Mouse (Mus musculus) stomach, postnatal 0 days (tissue): ENCODE measurements at regions not wholly inside any gene's neighbourhood (a gene's known extent, or its start where the extent isn't known, plus 50 kb on each side); places are given as distances from the start of the nearest gene placed in this dataset.

Experiments used
- CTCF ChIP-seq: IDR thresholded peaks from 2 replicates; pipeline ENCODE4 v1.5.1; 2016; ENCODE audit warnings: antibody characterized with exemption, low read depth, mild to moderate bottlenecking, moderate library complexity
- EP300 ChIP-seq: optimal IDR thresholded peaks from 2 replicates; pipeline ENCODE3; 2016; ENCODE audit warnings: antibody characterized with exemption

DNA sequence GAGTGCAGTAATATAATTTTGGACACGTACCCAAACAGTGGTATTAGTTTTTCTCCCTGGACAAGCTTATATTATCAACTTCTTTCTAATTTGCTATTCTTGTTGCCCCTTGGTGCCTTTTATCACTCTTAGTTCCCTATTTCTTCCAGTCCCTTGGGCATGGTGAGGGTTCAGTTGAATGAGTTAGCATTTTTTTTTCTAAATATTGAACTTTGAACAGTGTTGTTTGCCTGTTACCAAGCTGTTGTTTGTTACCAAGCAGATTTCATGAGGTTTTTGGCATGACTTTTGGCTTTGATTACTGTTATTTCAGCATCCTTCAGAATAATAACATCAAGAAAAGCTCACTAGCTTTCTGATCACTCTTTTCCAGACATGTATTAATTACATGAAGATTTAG is 162.3 kb upstream of the Fam98a start:
- no peak for TF ChIP-seq CTCF
- no peak for TF ChIP-seq EP300
